Mouse (Mus musculus) gonadal fat pad, adult 2 months (tissue): ENCODE data around the gene Vps35l. TPM values are rescaled to one million over a fixed set of nuclear protein-coding genes. Genes with fewer than 3 reads are reported as not detected.

Source experiments
- DNase-seq: peaks from one replicate; pipeline ENCODE4 v3.0.0-alpha.2; 2012; ENCODE audit warnings: low read depth
- polyA plus RNA-seq: library from polyadenylated mRNA; depleted of rRNA; stranded (reverse); fragments of >200 nt; gene quantifications from 2 replicates; pipeline ENCODE4 v1.2.3, GENCODE M21; 2012; rRNA removed

Vps35l gene
- polyA plus RNA-seq, 1 experiment, result 53.7 TPM

DNA sequence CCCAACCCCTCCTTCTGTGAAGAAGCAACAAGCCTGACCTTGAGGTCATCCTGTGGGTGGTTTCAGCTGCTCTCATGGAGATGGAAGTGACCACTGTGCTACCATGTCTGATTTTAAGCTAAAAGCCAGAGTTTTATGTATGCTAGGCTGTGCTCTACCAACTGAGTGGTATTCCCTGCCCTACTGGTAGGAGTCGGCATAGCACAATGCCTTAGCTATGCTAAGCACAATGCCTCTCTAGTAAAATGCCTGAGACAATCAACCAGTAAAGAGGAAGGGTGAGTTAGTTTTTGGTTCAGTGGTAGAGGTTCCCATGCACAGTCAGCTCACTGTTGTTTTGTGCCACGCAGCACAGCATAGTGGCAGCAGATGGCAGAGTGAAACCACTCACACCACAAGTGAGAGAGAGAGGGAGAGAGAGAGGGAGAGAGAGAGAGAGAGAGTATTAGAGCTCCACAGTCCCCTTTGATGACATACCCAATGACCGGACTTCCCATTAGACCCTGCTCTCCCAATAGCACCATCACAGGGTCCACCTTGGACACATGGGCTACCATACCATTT is 139.5 kb downstream of the Vps35l start:
- DNase-seq, result no peak

DNA sequence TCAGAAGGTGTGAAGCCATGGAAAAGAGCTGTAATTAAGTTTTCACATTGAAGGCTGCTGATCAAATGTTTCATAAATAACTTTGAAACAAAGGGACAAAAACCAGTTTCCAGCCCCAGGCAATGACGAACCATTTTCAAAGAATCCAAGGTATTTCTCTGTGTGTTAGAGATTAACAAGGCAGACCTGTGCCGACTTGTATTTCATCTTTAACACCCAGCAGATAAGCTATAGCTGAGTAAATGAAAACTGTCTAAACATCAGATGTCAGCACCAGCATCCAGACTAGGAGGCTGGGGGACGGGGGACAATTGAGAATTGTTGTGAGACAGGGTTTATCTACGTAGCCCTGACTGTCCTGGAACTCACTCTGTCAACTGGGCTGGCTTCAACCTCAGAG is 143.9 kb downstream of the Vps35l start:
- no peak for DNase-seq

DNA sequence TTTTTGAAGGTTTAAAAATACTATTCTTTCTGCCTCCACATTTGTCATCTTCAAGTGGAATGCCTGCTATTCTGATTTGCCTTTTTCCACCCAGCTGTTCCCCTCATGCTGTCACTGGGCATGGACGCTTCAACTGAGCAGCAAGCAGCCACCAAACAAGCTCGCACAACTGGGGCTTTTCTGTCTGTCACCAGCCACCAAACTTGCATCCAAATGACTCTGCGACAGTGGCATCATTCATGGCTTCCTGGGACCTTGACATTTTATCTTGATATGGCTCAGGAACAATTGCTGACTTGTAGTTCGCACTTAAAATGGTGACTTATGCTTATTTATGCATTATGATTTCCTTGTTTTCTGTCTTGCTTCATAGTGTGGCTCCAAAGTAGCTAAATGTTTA is 144.9 kb downstream of the Vps35l start:
- DNase-seq, result no peak

DNA sequence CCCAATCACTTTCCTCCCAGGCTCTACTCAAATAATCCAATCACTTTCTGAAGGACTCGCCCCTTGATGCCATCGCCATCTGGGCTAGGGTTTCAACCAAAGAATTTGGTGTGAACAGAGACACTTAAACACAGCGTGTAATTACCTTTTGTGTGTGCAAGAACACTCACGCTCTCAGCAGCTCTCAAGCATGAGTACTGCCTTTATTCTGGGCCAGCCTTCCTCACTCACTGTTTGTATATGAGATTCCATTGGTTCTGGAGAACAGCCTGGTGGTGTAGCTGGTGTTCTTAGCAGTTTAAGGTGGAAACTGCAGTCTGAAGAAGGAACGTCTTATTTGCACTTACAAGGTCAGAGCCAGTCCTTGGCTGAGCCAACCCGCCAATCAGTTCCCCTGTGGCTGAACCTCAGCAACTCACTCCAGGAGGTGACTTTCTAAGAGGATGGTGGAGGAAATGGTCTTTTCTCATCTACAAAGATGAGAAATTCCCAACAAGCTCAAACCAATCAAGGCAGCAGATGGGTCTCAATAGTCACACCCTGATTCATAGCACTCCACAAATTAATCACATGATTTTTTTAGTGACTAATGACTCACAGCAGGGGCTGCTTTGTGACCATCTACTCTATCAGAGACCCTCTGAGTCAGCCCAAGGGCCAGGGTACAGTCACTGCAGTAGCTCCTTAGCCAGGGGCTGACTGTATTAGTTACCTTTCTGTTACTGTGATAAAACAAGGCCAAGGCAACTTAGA is 147.5 kb downstream of the Vps35l start:
- DNase-seq, result no peak

DNA sequence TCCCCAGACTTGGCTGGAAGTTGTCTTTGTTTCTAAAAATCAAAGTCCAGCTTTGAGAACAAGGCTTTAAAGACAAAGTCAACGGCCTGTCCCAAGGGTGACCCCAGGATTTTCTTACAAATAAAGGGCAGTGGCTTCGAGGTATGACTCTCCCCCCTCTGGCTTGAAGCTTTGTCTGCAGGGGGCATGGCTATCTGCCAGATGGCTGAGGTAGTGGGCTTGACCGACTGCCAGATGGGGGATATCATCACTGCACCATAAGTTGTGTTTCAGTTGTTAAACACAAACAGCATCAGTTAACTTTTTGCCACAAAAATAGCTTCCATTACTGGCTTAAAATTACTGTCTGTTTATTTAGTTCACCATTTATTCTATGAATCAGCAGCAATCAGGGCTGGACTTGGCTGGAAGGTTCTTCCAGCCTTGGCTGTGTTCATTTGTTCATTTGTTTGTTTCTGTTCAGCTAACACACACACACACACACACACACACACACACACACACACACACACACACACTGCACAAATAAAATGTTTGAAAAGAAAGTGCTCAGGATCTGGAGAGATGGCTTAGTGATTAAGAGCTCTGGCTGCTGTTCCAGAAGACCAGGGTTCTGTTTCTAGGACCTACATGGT is 149.1 kb downstream of the Vps35l start:
- no peak for DNase-seq

Other genes starting within 250 kb of the Vps35l start
- 8.6 and 8.9 TPM in 2 replicates for gene Itpripl2, start 248.3 kb upstream of the Vps35l start, polyA plus RNA-seq
- gene Coq7, start 206.9 kb upstream of the Vps35l start, polyA plus RNA-seq, result 45.8 and 51.6 TPM in 2 replicates
- 1.3 and 1.5 TPM in 2 replicates for gene Tmc7, start 155.5 kb upstream of the Vps35l start, polyA plus RNA-seq
- gene Tmc5, start 142.9 kb upstream of the Vps35l start, polyA plus RNA-seq, result 21.6 and 26.3 TPM in 2 replicates
- 118 and 129 TPM in 2 replicates for gene Gde1, start 34.4 kb upstream of the Vps35l start, polyA plus RNA-seq
- gene Ccp110, start 27.7 kb upstream of the Vps35l start, polyA plus RNA-seq, result 3.2 and 4.4 TPM in 2 replicates
- gene Iqck, start 115.5 kb downstream of the Vps35l start, polyA plus RNA-seq, result 2.7 and 3.8 TPM in 2 replicates
- 10.1 and 12.9 TPM in 2 replicates for gene Knop1, start 116.0 kb downstream of the Vps35l start, polyA plus RNA-seq